Mouse (Mus musculus) CD4-positive naive resting alpha-beta T cell, adult 76 days (primary cell): ENCODE data around the gene Ccdc105. TPM values are rescaled to one million over a fixed set of nuclear protein-coding genes. Genes with fewer than 3 reads are reported as not detected.

Experiments used
- total RNA-seq: library from RNA; stranded (reverse); gene quantifications from one replicate; pipeline ENCODE4 v1.2.4, GENCODE M21; 2023

Ccdc105 gene
- total RNA-seq = not detected

GRCm38 (mm10) chr10:78752452-78753191 is at the start of gene Ccdc105:
Ccdc105 (minus strand) TSS chr10:78753065.

DNA sequence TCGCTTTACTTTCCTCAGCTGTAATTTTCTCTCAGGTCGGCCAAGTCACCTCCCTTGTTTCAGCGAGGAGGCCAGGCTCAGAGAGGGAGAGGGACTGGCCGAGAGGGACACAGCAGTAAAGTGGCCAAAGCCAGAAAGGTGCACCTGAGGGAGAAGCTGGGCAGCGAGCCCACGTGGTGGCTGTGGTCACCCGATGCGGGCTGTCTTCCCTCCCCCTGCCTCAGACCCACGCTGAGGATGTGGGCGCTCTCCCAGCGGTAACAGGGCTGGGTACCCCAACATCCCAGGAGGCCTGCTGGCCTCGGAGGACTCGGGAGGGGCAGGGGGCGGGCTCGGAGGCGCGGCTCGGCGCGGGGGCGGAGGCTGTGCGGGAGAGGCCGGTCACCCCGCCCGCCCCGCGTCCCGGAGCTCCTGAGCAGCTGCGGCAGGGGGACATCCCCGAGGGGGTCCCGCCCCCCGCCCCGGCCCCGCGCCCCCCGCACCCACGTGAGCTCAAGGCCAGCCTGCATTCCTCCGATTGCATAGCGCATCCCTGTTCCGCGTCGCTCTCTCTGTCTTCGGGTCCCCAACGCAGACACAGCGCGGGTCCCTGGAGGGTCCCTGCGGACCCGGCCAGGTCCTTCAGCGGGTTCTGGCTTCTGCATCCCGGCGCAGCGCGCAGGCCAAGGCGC is 27.3 kb upstream of the Ccdc105 start, which contains the start of gene Slc1a6:
Slc1a6 (plus strand) TSS at position 516 of the 671 bp plus-strand sequence.

GRCm38 (mm10) chr10:78718056-78718455 is 34.8 kb downstream of the Ccdc105 start, which contains the start of gene Casp14:
Casp14 (minus strand) TSS chr10:78718294.

Other genes with a start within 250 kb of the Ccdc105 start
- gene Olfr1358, start 235.6 kb downstream of the Ccdc105 start, total RNA-seq = not detected
- gene Ilvbl, start 178.7 kb downstream of the Ccdc105 start, total RNA-seq = 119 TPM
- gene Syde1, start 161.1 kb downstream of the Ccdc105 start, total RNA-seq = 1.9 TPM
- not detected for gene Olfr1357, start 135.0 kb downstream of the Ccdc105 start, total RNA-seq
- gene Casp14, start 34.8 kb downstream of the Ccdc105 start, total RNA-seq = not detected
- gene Slc1a6, start 27.4 kb upstream of the Ccdc105 start, total RNA-seq = not detected
- not detected for gene Olfr1356, start 99.1 kb upstream of the Ccdc105 start, total RNA-seq
- gene Olfr1355, start 122.5 kb upstream of the Ccdc105 start, total RNA-seq = not detected
- gene Olfr1354, start 160.1 kb upstream of the Ccdc105 start, total RNA-seq = not detected
- not detected for gene Olfr8, start 197.6 kb upstream of the Ccdc105 start, total RNA-seq
- not detected for gene Olfr1353, start 210.2 kb upstream of the Ccdc105 start, total RNA-seq
- not detected for gene Olfr1352, start 228.0 kb upstream of the Ccdc105 start, total RNA-seq